Mouse (Mus musculus): ENCODE measurements around the gene Gm20547.

DNA sequence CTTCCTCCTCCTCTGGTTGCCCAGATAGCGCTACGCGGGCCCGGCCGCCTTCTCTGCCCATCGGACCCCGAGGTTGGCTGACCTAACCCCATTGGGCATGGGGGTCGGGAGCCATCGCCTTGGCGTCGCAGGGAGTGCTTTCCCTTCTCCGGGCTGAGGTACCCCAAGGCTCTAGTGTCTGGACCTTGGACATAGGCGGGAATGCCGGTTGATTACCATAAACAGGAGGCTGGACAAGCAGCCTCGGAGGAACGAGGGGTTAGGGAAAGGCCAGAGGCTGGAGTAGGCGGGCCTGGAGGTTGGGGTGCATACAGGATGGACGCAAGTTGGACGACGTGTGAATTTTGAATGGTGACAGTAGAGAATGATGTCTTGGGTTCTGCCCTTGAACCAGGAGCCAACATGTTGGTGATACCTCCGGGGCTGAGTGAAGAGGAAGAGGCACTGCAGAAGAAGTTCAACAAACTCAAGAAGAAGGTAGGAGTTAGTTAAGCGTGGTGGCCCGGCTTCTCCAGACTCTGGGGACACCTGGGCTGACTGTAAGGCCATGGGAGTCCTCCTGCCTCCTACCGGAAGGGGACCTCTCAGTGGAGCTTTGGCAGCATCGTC, 31.2 kb downstream of the Gm20547 start:
- no peak; a peak in 2 of 4 replicates for TF ChIP-seq POLR2A (IDR thresholded peaks at IDR 0.05; ENCODE audit: control insufficient read depth in 1 of 2, insufficient read depth in 1 of 2, low read depth in 1 of 2, low read length in 2 of 2, poor library complexity in 1 of 2)
- no peak for TF ChIP-seq CTCF (IDR thresholded peaks at IDR 0.05 in 2 of 3, conservative IDR thresholded peaks at IDR 0.05 in 1 of 3; ENCODE audit: control insufficient read depth in 1 of 3, insufficient read depth in 1 of 3, low read depth in 2 of 3, low read length in 3 of 3, poor library complexity in 1 of 3, severe bottlenecking in 1 of 3)
- TF ChIP-seq RCOR1 (IDR thresholded peaks at IDR 0.05; ENCODE audit: low read depth, low read length) = no peak
- TF ChIP-seq MEF2A (IDR thresholded peaks at IDR 0.05; ENCODE audit: extremely low read depth, insufficient replicate concordance, low read depth, low read length, poor library complexity, severe bottlenecking) = no peak
- TF ChIP-seq RAD21 (IDR thresholded peaks at IDR 0.05; ENCODE audit: low read depth, low read length) = no peak
- TF ChIP-seq CHD2 (IDR thresholded peaks at IDR 0.05; ENCODE audit: low read length) = no peak
- no peak for TF ChIP-seq EP300 (IDR thresholded peaks at IDR 0.05; ENCODE audit: low read depth in 1 of 2, low read length in 2 of 2)
- TF ChIP-seq TBP (IDR thresholded peaks at IDR 0.05; ENCODE audit: low read depth, low read length) = no peak

All from MEL (cell line).